Mouse (Mus musculus): Measurements from ENCODE around the gene Pip4k2a. TPM values are rescaled to one million over a fixed set of nuclear protein-coding genes. Genes with fewer than 3 reads are reported as not detected.

Gene Pip4k2a
- polyA plus RNA-seq, 1 experiment = 7.1 TPM

GRCm38 (mm10) chr2:18970461-18970860 lies 27.5 kb downstream of the Pip4k2a start:
- WGBS = 91% methylated on average over 2 of the region's 2 CpGs
- H3K4me3 ChIP-seq (ENCODE audit: insufficient read depth, low read depth, low read length) = no peak overlapping the region
- no peak for TF ChIP-seq CTCF (conservative IDR thresholded peaks at IDR 0.05; ENCODE audit: insufficient read depth, insufficient read length, low read depth, low read length)
- no peak for TF ChIP-seq POLR2A (IDR thresholded peaks at IDR 0.05; ENCODE audit: low read depth, low read length)
- H3K36me3 ChIP-seq (ENCODE audit: control insufficient read depth, insufficient read depth, low read length) = no peaks in the 10 kb centered on the region
- H3K27me3 ChIP-seq (replicated peaks; ENCODE audit: control insufficient read depth, insufficient read depth, low read length) = no peaks in the 10 kb centered on the region
- no peak overlapping the region for H3K27ac ChIP-seq (ENCODE audit: insufficient read depth, low read depth, low read length)
- no peak for DNase-seq
- no peaks in the 10 kb centered on the region for H3K4me1 ChIP-seq (ENCODE audit: control insufficient read depth, insufficient read depth, low read length)

GRCm38 (mm10) chr2:18969066-18969681 lies 28.8 kb downstream of the Pip4k2a start:
- TF ChIP-seq POLR2A (IDR thresholded peaks at IDR 0.05; ENCODE audit: low read depth, low read length) (no peak), CTCF (conservative IDR thresholded peaks at IDR 0.05; ENCODE audit: insufficient read depth, insufficient read length, low read depth, low read length) (no peak)

GRCm38 (mm10) chr2:18967451-18968063 lies 30.4 kb downstream of the Pip4k2a start:
- TF ChIP-seq POLR2A (IDR thresholded peaks at IDR 0.05; ENCODE audit: low read depth, low read length) = no peak
- TF ChIP-seq CTCF (conservative IDR thresholded peaks at IDR 0.05; ENCODE audit: insufficient read depth, insufficient read length, low read depth, low read length) = no peak
- Histone ChIP-seq H3K4me3 (ENCODE audit: insufficient read depth, low read depth, low read length) (no peak overlapping the region), H3K27ac (ENCODE audit: insufficient read depth, low read depth, low read length) (no peak overlapping the region), H3K4me1 (ENCODE audit: control insufficient read depth, insufficient read depth, low read length) (no peaks in the 10 kb centered on the region), H3K36me3 (ENCODE audit: control insufficient read depth, insufficient read depth, low read length) (no peaks in the 10 kb centered on the region), H3K27me3 (replicated peaks; ENCODE audit: control insufficient read depth, insufficient read depth, low read length) (no peaks in the 10 kb centered on the region)
- no peak for DNase-seq
- WGBS = 94% methylated on average over 5 of the region's 5 CpGs

More at GRCm38 (mm10) chr2:18969066-18969681, 28.8 kb downstream of the Pip4k2a start:
- WGBS = 73% methylated on average over 5 of the region's 5 CpGs
- H3K27me3 ChIP-seq (replicated peaks; ENCODE audit: control insufficient read depth, insufficient read depth, low read length) = no peaks in the 10 kb centered on the region
- no peak overlapping the region for H3K4me3 ChIP-seq (ENCODE audit: insufficient read depth, low read depth, low read length)
- H3K4me1 ChIP-seq (ENCODE audit: control insufficient read depth, insufficient read depth, low read length) = no peaks in the 10 kb centered on the region
- H3K27ac ChIP-seq (ENCODE audit: insufficient read depth, low read depth, low read length) = no peak overlapping the region
- H3K36me3 ChIP-seq (ENCODE audit: control insufficient read depth, insufficient read depth, low read length) = no peaks in the 10 kb centered on the region
- DNase-seq = no peak

GRCm38 (mm10) chr2:18966566-18966965 lies 31.4 kb downstream of the Pip4k2a start:
- WGBS = 93% methylated on average over 5 of the region's 5 CpGs
- H3K36me3 ChIP-seq (ENCODE audit: control insufficient read depth, insufficient read depth, low read length) = no peaks in the 10 kb centered on the region
- no peak for TF ChIP-seq CTCF (conservative IDR thresholded peaks at IDR 0.05; ENCODE audit: insufficient read depth, insufficient read length, low read depth, low read length)
- TF ChIP-seq POLR2A (IDR thresholded peaks at IDR 0.05; ENCODE audit: low read depth, low read length) = no peak
- H3K27ac ChIP-seq (ENCODE audit: insufficient read depth, low read depth, low read length) = no peak overlapping the region
- H3K4me3 ChIP-seq (ENCODE audit: insufficient read depth, low read depth, low read length) = no peak overlapping the region
- DNase-seq = no peak
- H3K4me1 ChIP-seq (ENCODE audit: control insufficient read depth, insufficient read depth, low read length) = no peaks in the 10 kb centered on the region
- no peaks in the 10 kb centered on the region for H3K27me3 ChIP-seq (replicated peaks; ENCODE audit: control insufficient read depth, insufficient read depth, low read length)

- H3K4me1 ChIP-seq (ENCODE audit: control insufficient read depth, insufficient read depth, low read length) = no peaks in the 10 kb centered on the region
- H3K4me3 ChIP-seq (ENCODE audit: insufficient read depth, low read depth, low read length) = no peak overlapping the region
- no peak overlapping the region for H3K27ac ChIP-seq (ENCODE audit: insufficient read depth, low read depth, low read length)
- no peaks in the 10 kb centered on the region for H3K36me3 ChIP-seq (ENCODE audit: control insufficient read depth, insufficient read depth, low read length)
- no peaks in the 10 kb centered on the region for H3K27me3 ChIP-seq (replicated peaks; ENCODE audit: control insufficient read depth, insufficient read depth, low read length)
- 98% methylated on average over 2 of the region's 2 CpGs for WGBS
- DNase-seq = no peak
- TF ChIP-seq POLR2A (IDR thresholded peaks at IDR 0.05; ENCODE audit: low read depth, low read length) (no peak), CTCF (conservative IDR thresholded peaks at IDR 0.05; ENCODE audit: insufficient read depth, insufficient read length, low read depth, low read length) (no peak)
Observed at GRCm38 (mm10) chr2:18965950-18966349, 32.0 kb downstream of the Pip4k2a start.

- Histone ChIP-seq H3K4me1 (ENCODE audit: control insufficient read depth, insufficient read depth, low read length) (no peaks in the 10 kb centered on the region), H3K27me3 (replicated peaks; ENCODE audit: control insufficient read depth, insufficient read depth, low read length) (no peaks in the 10 kb centered on the region), H3K36me3 (ENCODE audit: control insufficient read depth, insufficient read depth, low read length) (no peaks in the 10 kb centered on the region), H3K27ac (ENCODE audit: insufficient read depth, low read depth, low read length) (no peak overlapping the region), H3K4me3 (ENCODE audit: insufficient read depth, low read depth, low read length) (no peak overlapping the region)
- DNase-seq = no peak
- 68% methylated on average over 3 of the region's 3 CpGs for WGBS
- TF ChIP-seq POLR2A (IDR thresholded peaks at IDR 0.05; ENCODE audit: low read depth, low read length) (no peak), CTCF (conservative IDR thresholded peaks at IDR 0.05; ENCODE audit: insufficient read depth, insufficient read length, low read depth, low read length) (no peak)
Observed at GRCm38 (mm10) chr2:18965108-18965507, 32.8 kb downstream of the Pip4k2a start.

GRCm38 (mm10) chr2:18963286-18964040 lies 34.5 kb downstream of the Pip4k2a start:
- Histone ChIP-seq H3K4me3 (ENCODE audit: insufficient read depth, low read depth, low read length) (no peak overlapping the region), H3K36me3 (ENCODE audit: control insufficient read depth, insufficient read depth, low read length) (no peaks in the 10 kb centered on the region), H3K4me1 (ENCODE audit: control insufficient read depth, insufficient read depth, low read length) (no peaks in the 10 kb centered on the region), H3K27me3 (replicated peaks; ENCODE audit: control insufficient read depth, insufficient read depth, low read length) (no peaks in the 10 kb centered on the region), H3K27ac (ENCODE audit: insufficient read depth, low read depth, low read length) (no peak overlapping the region)
- TF ChIP-seq CTCF (conservative IDR thresholded peaks at IDR 0.05; ENCODE audit: insufficient read depth, insufficient read length, low read depth, low read length) (no peak), POLR2A (IDR thresholded peaks at IDR 0.05; ENCODE audit: low read depth, low read length) (no peak)
- DNase-seq = no peak
- WGBS = 84% methylated on average over 13 of the region's 13 CpGs
